Mouse (Mus musculus) retina, adult 2 months (tissue): Measurements from ENCODE around the gene Fam171a1.

ENCODE experiments used
- DNase-seq: peaks from one replicate; pipeline ENCODE4 v3.0.0-alpha.2; 2012; ENCODE audit warnings: low read depth, low spot score

The Fam171a1 gene

GRCm38 (mm10) chr2:3138308-3138707 lies 24.3 kb downstream of the Fam171a1 start:
- no peak for DNase-seq

GRCm38 (mm10) chr2:3139065-3139464 lies 25.0 kb downstream of the Fam171a1 start:
- DNase-seq = no peak

- DNase-seq = no peak
Observed at GRCm38 (mm10) chr2:3139578-3139977, 25.6 kb downstream of the Fam171a1 start.

DNA sequence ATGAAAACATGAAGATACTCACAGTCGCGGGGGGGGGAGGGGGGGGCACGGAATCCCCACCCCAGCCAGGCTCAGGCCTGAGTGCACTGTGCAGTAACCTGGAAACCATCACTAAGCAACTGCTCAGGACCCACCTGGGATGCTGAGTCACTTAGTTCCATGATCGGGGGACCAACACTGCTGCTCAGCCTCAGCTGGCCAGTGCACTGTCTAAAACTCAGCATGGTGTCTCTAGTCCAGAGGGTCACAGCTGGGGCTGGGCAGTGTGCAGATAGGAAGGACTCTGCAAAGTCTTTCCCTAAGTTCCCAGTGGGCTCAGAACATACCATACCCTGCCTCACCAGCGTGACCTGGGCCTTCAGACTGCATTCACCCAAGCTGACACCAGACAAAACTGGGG lies 26.6 kb downstream of the Fam171a1 start:
- DNase-seq = no peak

GRCm38 (mm10) chr2:3141804-3142203 lies 27.8 kb downstream of the Fam171a1 start:
- no peak for DNase-seq

DNA sequence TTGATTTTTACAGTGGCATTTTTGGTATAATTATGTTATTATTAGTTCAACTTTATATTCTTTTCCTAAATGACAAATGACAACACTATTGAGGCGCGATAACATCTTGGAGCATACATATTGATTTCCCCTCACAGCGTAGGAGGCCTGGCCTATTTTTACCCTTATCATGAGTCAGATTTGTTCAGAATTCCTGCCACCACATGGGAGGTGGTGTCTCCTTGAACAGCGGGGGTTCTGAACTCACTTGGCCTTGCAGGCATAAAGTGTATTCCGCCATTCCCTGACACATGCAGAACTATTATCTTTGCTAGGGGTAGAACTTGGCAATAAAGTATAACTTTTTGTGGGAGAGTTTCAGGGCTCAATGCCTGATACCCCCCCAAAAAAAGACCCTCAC lies 30.3 kb downstream of the Fam171a1 start:
- no peak for DNase-seq

- no peak for DNase-seq
Observed at GRCm38 (mm10) chr2:3147550-3148157, 33.6 kb downstream of the Fam171a1 start.

GRCm38 (mm10) chr2:3148731-3149130 lies 34.7 kb downstream of the Fam171a1 start:
- no peak for DNase-seq

DNA sequence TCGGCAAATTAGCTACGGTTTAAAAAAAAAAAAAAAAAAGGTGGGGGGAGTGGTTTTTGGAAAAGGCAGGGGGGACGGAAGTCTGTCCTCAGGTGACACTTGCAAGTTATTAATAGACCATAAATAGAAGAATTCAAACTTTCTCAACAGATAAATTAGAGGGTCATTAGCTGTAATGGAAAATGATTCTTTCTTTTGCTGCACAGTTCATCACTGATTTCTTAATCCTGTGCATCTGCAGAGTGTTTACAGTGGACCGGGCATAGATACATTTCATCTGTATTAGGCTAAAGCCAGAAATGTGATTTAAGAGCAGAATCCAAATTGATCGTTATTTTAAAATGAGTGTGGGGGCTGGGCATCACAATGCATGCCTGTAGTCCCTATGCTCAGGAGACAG lies 36.3 kb downstream of the Fam171a1 start:
- DNase-seq = no peak

GRCm38 (mm10) chr2:3151336-3151735 lies 37.3 kb downstream of the Fam171a1 start:
- no peak for DNase-seq

- DNase-seq = no peak
Observed at GRCm38 (mm10) chr2:3154091-3154665, 40.2 kb downstream of the Fam171a1 start.

- no peak for DNase-seq
Observed at GRCm38 (mm10) chr2:3154986-3155385, 41.0 kb downstream of the Fam171a1 start.

DNA sequence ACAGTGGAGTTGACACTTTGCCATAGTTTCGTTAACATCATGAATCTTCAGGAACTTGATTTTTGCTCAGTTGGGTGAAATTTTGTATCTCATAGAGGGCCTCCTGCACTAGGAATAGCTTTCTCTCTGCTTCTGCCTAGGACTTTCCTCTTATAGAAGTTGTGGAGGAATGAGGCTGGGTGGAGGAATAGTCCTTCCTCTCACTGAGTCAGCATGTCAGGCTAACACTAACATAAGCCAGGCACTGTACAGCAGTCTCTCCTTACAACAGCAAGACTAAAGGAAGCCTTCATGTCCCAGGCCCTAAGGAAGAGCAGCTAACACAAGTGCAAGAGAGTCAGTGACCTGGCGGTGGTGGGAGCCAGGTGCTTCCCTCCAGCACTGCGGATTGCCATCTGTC lies 43.0 kb downstream of the Fam171a1 start:
- no peak for DNase-seq

DNA sequence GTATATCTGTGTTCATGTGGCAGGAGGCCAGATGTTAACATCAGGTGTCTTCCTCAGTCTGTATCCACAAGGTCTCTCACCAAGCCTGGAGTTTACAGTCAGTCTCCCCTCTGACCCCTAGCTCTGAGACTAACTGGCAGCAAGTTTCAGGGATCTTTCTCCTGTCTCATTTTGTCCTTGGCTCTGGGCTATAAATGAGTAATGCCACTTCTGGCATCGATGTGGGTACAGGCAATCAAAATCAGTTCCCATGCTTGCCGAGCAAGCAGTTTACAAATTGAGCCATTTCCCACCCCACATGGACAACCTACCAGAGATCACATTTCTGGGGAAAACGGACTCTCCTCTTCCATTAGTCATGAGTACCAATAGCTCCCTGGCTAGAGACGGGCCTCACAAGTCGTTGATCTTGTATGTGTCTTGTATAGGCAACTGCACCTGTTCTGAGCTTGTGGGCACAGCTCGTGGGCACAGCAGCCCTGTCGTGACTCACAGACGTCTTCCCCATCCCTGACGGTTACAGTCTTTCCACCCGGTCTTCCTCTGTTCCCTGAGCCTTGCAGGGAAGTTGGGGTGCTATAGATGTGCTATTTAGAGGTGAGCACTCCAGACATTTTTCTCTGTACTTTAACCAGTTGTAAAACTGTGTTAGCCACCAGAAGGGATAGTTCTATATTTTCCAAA lies 43.8 kb downstream of the Fam171a1 start:
- no peak for DNase-seq

- no peak for DNase-seq
Observed at GRCm38 (mm10) chr2:3158682-3159412, 44.8 kb downstream of the Fam171a1 start.

GRCm38 (mm10) chr2:3161578-3161977 lies 47.6 kb downstream of the Fam171a1 start:
- no peak for DNase-seq

GRCm38 (mm10) chr2:3163501-3164076 lies 49.6 kb downstream of the Fam171a1 start:
- no peak for DNase-seq

DNA sequence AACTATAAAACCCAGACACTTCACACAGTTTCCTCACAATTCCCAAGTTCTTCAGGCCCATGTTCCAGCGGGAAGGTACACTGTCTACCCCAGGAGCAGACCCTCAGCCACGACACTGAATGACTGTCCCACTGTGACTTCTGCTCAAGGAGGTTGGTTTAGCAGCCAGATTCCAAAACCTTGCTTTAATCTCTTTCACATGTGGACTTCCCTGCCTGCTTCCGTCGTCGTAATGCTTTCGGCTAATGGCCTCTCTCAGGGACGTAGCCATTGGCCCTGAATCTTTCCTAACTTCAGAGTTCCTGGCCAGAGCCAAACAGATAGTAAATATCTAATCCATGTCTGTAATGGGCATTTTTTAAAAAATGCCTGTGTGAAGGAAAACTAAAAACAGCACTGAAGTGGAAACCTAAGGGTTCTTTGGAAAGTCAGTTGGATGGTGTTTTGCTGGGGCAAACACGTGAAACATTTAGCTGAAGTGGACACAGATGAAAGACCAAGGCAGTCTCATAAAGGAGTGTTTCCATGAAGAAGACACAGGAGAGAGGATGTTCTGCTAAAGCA lies 51.1 kb downstream of the Fam171a1 start:
- no peak for DNase-seq

DNA sequence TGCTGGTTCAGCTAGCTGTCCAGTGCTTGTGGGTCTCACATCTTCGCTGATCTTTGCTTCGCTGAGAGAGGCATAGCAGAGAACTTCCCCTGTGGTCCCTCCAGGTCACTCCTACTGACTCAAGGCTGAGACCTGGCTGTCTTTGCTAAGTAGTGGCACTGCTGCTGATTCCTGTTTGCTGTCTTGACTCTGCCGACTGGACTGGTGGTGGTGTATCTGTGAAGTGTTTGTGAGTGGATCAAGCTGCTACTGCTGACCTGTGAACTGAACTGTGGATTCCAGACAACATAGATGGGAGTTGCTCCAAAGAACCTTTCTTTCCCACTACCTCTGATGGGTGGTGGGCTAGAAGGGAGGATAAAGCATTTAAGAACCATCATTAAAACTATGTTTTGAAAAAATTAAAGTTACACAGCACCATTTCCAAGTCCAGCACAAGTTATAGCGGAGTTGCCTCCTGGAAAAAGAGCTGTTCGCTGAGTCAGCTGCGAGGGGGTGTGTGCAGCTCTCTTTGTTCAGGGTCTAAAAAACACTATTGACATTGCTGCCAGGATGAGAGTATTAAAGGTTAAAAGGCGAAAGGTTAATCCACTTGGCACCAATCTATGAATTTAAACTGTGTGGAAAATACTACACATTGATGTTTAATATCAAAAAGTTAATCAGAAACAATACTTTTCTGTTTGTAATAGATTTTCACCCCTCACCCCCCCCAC lies 52.0 kb downstream of the Fam171a1 start:
- no peak for DNase-seq

DNA sequence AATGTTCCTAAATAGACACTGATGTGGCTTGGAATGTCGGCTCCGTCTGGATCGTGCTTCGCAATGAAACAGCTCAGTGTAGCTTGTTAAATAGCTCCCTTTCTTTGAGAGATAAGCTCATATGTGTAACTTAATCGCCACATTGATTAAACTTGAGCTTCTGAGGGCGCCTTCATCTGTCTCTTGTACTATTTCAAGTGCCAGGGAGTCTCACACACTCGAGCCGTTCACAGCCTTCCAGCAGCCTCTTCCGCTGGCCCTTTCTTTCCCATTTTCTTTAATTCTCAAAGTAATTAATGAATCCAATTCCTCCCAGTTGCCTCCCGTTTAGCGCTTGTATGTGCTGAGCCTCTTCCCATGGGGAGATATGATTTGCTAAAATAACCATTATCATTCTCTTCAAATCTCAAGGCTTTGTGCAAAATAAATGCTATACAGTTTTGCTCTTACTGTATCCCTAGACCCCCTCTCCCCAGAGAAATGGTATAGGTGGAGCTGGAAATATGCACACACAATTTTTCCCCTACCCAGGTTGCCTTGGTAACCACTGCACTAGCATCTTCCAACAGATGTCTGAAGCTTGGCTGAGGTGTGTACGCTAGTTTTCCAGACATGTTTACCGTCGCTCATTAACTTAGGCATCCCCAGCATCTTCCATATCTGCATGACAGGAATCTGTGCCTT lies 54.8 kb downstream of the Fam171a1 start:
- DNase-seq = no peak

GRCm38 (mm10) chr2:3169403-3169747 lies 55.4 kb downstream of the Fam171a1 start:
- no peak for DNase-seq
